Mouse (Mus musculus): ENCODE data around the gene Fign.

Gene Fign

GRCm38 (mm10) chr2:64097937-64098617 is at the start of gene Fign:
Gene Fign (minus strand): TSS chr2:64098038.
- DNase-seq (ENCODE audit: low read depth, low spot score), result no peak

- DNase-seq (ENCODE audit: low read depth, low spot score), result no peak
These were observed 35.8 kb upstream of the Fign start for GRCm38 (mm10) chr2:64133597-64133996.

GRCm38 (mm10) chr2:64120495-64120894 is 22.7 kb upstream of the Fign start:
- DNase-seq (ENCODE audit: low read depth, low spot score), result no peak

GRCm38 (mm10) chr2:64116613-64117012 is 18.8 kb upstream of the Fign start:
- no peak for DNase-seq (ENCODE audit: low read depth, low spot score)

GRCm38 (mm10) chr2:64111133-64111532 is 13.3 kb upstream of the Fign start:
- no peak for DNase-seq (ENCODE audit: low read depth, low spot score)

- no peak for DNase-seq (ENCODE audit: low read depth, low spot score)
These were observed 12.0 kb upstream of the Fign start for GRCm38 (mm10) chr2:64109860-64110259.

- DNase-seq (ENCODE audit: low read depth, low spot score), result no peak
These were observed 10.2 kb upstream of the Fign start for GRCm38 (mm10) chr2:64108040-64108439.

GRCm38 (mm10) chr2:64098618-64099320 is 931 bp upstream of the Fign start:
- no peak for DNase-seq (ENCODE audit: low read depth, low spot score)

GRCm38 (mm10) chr2:64096721-64097411 is 972 bp downstream of the Fign start:
- DNase-seq (ENCODE audit: low read depth, low spot score), result no peak

- no peak for DNase-seq (ENCODE audit: low read depth, low spot score)
These were observed 1.7 kb downstream of the Fign start for GRCm38 (mm10) chr2:64096176-64096575.

- no peak for DNase-seq (ENCODE audit: low read depth, low spot score)
These were observed 2.3 kb downstream of the Fign start for GRCm38 (mm10) chr2:64095561-64095960.

- DNase-seq (ENCODE audit: low read depth, low spot score), result no peak
These were observed 4.8 kb downstream of the Fign start for GRCm38 (mm10) chr2:64093087-64093486.

- DNase-seq (ENCODE audit: low read depth, low spot score), result no peak
These were observed 13.9 kb downstream of the Fign start for GRCm38 (mm10) chr2:64083853-64084427.

GRCm38 (mm10) chr2:64079765-64080164 is 18.1 kb downstream of the Fign start:
- no peak for DNase-seq (ENCODE audit: low read depth, low spot score)

GRCm38 (mm10) chr2:64078551-64078950 is 19.3 kb downstream of the Fign start:
- DNase-seq (ENCODE audit: low read depth, low spot score), result no peak

GRCm38 (mm10) chr2:64077846-64078245 is 20.0 kb downstream of the Fign start:
- DNase-seq (ENCODE audit: low read depth, low spot score), result no peak

GRCm38 (mm10) chr2:64075873-64076272 is 22.0 kb downstream of the Fign start:
- no peak for DNase-seq (ENCODE audit: low read depth, low spot score)

- DNase-seq (ENCODE audit: low read depth, low spot score), result no peak
These were observed 23.0 kb downstream of the Fign start for GRCm38 (mm10) chr2:64074602-64075389.

- DNase-seq (ENCODE audit: low read depth, low spot score), result no peak
These were observed 25.7 kb downstream of the Fign start for GRCm38 (mm10) chr2:64072158-64072557.

- no peak for DNase-seq (ENCODE audit: low read depth, low spot score)
These were observed 27.7 kb downstream of the Fign start for GRCm38 (mm10) chr2:64069950-64070695.

GRCm38 (mm10) chr2:64065511-64065910 is 32.3 kb downstream of the Fign start:
- DNase-seq (ENCODE audit: low read depth, low spot score), result no peak
